In genomic region chr7:5021197-5021596, GRCm38 (mm10) we compare ENCODE assay signal across 9 mouse cellular contexts. TPM values are rescaled to one million over a fixed set of nuclear protein-coding genes. Genes with fewer than 3 reads are reported as not detected.
DNase-seq lines count a peak whose midpoint lies in the region; ATAC-seq and TF ChIP-seq lines count a peak whose summit lies in the region.
"Had no signal": no experiment of that assay in that cellular context is flagged by ENCODE, and none has a peak within 500 bp of the region (broad histone marks: within the 10 kb centered on the region; RNA-seq: fewer than 3 reads in every experiment).

No protein-coding gene starts in this region.

- H3K27me3 ChIP-seq in lung, embryonic 14.5 days (ENCODE audit: insufficient read depth, low read length) = no peaks in the 10 kb centered on the region
- no peaks in the 10 kb centered on the region for H3K27me3 ChIP-seq in embryonic facial prominence, embryonic 14.5 days (replicated peaks; ENCODE audit: control insufficient read depth, insufficient read depth, low read length)
- H3K27me3 ChIP-seq in intestine, postnatal 0 days (replicated peaks; ENCODE audit: control insufficient read depth, insufficient read depth, low read length) = no peaks in the 10 kb centered on the region
- H3K27me3 ChIP-seq in neural tube, embryonic 15.5 days (replicated peaks) = no peaks in the 10 kb centered on the region

- H3K4me1 ChIP-seq in lung, embryonic 14.5 days (ENCODE audit: insufficient read depth) = no peaks in the 10 kb centered on the region
- H3K4me1 ChIP-seq in lung, adult 2 months (ENCODE audit: control insufficient read depth, insufficient read depth, low read length) = peaks cover 6% of the 10 kb centered on the region
- peaks cover 8% of the 10 kb centered on the region; the same call in 1 of the 2 replicates for H3K4me1 ChIP-seq in embryonic facial prominence, embryonic 14.5 days (ENCODE audit: control insufficient read depth, insufficient read depth, low read length)
- H3K4me1 ChIP-seq in intestine, postnatal 0 days (replicated peaks; ENCODE audit: control insufficient read depth, insufficient read depth, low read length) = no peaks in the 10 kb centered on the region; the same call in 1 of the 2 replicates
- H3K4me1 ChIP-seq in neural tube, embryonic 15.5 days = peaks cover 34% of the 10 kb centered on the region

- TF ChIP-seq CTCF in lung, embryonic 14.5 days (IDR thresholded peaks at IDR 0.05; ENCODE audit: low read depth) = no peak
- no peak for TF ChIP-seq CTCF in lung, adult 2 months (IDR thresholded peaks at IDR 0.05; ENCODE audit: insufficient read depth, low read length)
- no peak for TF ChIP-seq CTCF in intestine, postnatal 0 days (IDR thresholded peaks at IDR 0.05; ENCODE audit: low read depth)

- WGBS in lung, embryonic 14.5 days = 45% methylated on average over 5 of the region's 5 CpGs
- 36% methylated on average over 5 of the region's 5 CpGs for WGBS in lung, adult 2 months
- WGBS in embryonic facial prominence, embryonic 14.5 days = 46% methylated on average over 5 of the region's 5 CpGs
- WGBS in intestine, postnatal 0 days = 41% methylated on average over 5 of the region's 5 CpGs
- WGBS in neural tube, embryonic 15.5 days = 46% methylated on average over 5 of the region's 5 CpGs

- 0 out of 2 replicates have a peak overlapping the region, but pooled peaks have one; percentile 96 for H3K27ac ChIP-seq in lung, embryonic 14.5 days (ENCODE audit: low read depth)
- H3K27ac ChIP-seq in embryonic facial prominence, embryonic 14.5 days (replicated peaks; ENCODE audit: low read depth, low read length) = peak overlapping the region; percentile 93
- H3K27ac ChIP-seq in intestine, postnatal 0 days (ENCODE audit: low read depth, low read length) = peak overlapping the region; percentile 95
- H3K27ac ChIP-seq in neural tube, embryonic 15.5 days (replicated peaks) = peak overlapping the region; percentile 94

- DNase-seq in lung, embryonic 14.5 days = no peak
- DNase-seq in lung, adult 2 months = no peak
- no peak for DNase-seq in embryonic facial prominence, embryonic 14.5 days (ENCODE audit: low spot score)
- no peak for DNase-seq in gastrocnemius, postnatal 4 days (ENCODE audit: low spot score in 2 of 2)
- no peak for DNase-seq in kidney, postnatal 25 days

- H3K4me2 ChIP-seq in lung, embryonic 14.5 days = peak overlapping the region; percentile 70
- H3K4me2 ChIP-seq in embryonic facial prominence, embryonic 14.5 days (ENCODE audit: low read depth, low read length) = peak overlapping the region; percentile 84
- H3K4me2 ChIP-seq in intestine, postnatal 0 days (replicated peaks; ENCODE audit: low read depth) = peak overlapping the region; percentile 75
- peak overlapping the region; percentile 82 for H3K4me2 ChIP-seq in neural tube, embryonic 15.5 days

- no peaks in the 10 kb centered on the region for H3K9me3 ChIP-seq in lung, embryonic 14.5 days (ENCODE audit: low read depth, low read length)
- H3K9me3 ChIP-seq in embryonic facial prominence, embryonic 14.5 days (ENCODE audit: control insufficient read depth, low read length) = no peaks in the 10 kb centered on the region
- H3K9me3 ChIP-seq in intestine, postnatal 0 days (ENCODE audit: control insufficient read depth) = no peaks in the 10 kb centered on the region
- H3K9me3 ChIP-seq in neural tube, embryonic 15.5 days (replicated peaks) = no peaks in the 10 kb centered on the region

- no peak for ATAC-seq in lung, embryonic 14.5 days (ENCODE audit: insufficient read depth)
- no peak for ATAC-seq in embryonic facial prominence, embryonic 14.5 days (ENCODE audit: low read depth)
- no peak for ATAC-seq in intestine, postnatal 0 days
- no peak for ATAC-seq in neural tube, embryonic 15.5 days (ENCODE audit: low FRiP score)
- ATAC-seq in erythroid progenitor cell, adult 5-6 weeks (replicated peaks; ENCODE audit: low FRiP score, poor library complexity, severe bottlenecking) = no peak

- H3K9ac ChIP-seq in lung, embryonic 14.5 days = peak overlapping the region; percentile 92
- peak overlapping the region; percentile 94 for H3K9ac ChIP-seq in embryonic facial prominence, embryonic 14.5 days (ENCODE audit: low read depth, low read length)
- peak overlapping the region; percentile 96 for H3K9ac ChIP-seq in intestine, postnatal 0 days (ENCODE audit: low read depth, low read length)
- H3K9ac ChIP-seq in neural tube, embryonic 15.5 days (replicated peaks) = peak overlapping the region; percentile 97

- TF ChIP-seq POLR2A in lung, adult 2 months (IDR thresholded peaks at IDR 0.05; ENCODE audit: borderline replicate concordance, extremely low read depth, low read depth, low read length) = no peak

- H3K36me3 ChIP-seq in lung, embryonic 14.5 days (ENCODE audit: insufficient read depth) = peaks cover 45% of the 10 kb centered on the region
- peaks cover 50% of the 10 kb centered on the region for H3K36me3 ChIP-seq in embryonic facial prominence, embryonic 14.5 days (ENCODE audit: control insufficient read depth, insufficient read depth, low read length)
- H3K36me3 ChIP-seq in intestine, postnatal 0 days (ENCODE audit: control insufficient read depth, insufficient read depth) = peaks cover 22% of the 10 kb centered on the region; the same call in 1 of the 2 replicates
- peaks cover 25% of the 10 kb centered on the region for H3K36me3 ChIP-seq in neural tube, embryonic 15.5 days

- peak overlapping the region; percentile 73 for H3K4me3 ChIP-seq in lung, embryonic 14.5 days (ENCODE audit: low read depth, low read length)
- no peak overlapping the region for H3K4me3 ChIP-seq in lung, adult 2 months (replicated peaks; ENCODE audit: extremely low read depth, low read depth, low read length)
- H3K4me3 ChIP-seq in embryonic facial prominence, embryonic 14.5 days (ENCODE audit: low read depth, low read length) = peak overlapping the region; percentile 92
- peak overlapping the region; percentile 88 for H3K4me3 ChIP-seq in intestine, postnatal 0 days (ENCODE audit: low read depth, low read length)
- peak overlapping the region; percentile 84 for H3K4me3 ChIP-seq in neural tube, embryonic 15.5 days (replicated peaks)

RNA-seq across cellular contexts. Expression of gene Ccdc106, which starts 0.8 kb away (rescaled TPM):
- polyA plus RNA-seq in lung, embryonic 14.5 days (2014; fragmentation: Nextera tagmentation; extraction: Ambion mirVana) = 5.6 and 6.0 TPM in 2 replicates
- polyA plus RNA-seq in lung, adult 2 months (2012; rRNA removed) = 0.90 and 0.97 TPM in 2 replicates
- polyA plus RNA-seq in embryonic facial prominence, embryonic 14.5 days (2014; fragmentation: Nextera tagmentation; extraction: Ambion mirVana) = 21.6 and 30.7 TPM in 2 replicates
- 8.3 and 8.8 TPM in 2 replicates for polyA plus RNA-seq in intestine, postnatal 0 days (2015; fragmentation: Nextera tagmentation; extraction: Ambion mirVana)
- 60.0 and 75.7 TPM in 2 replicates for polyA plus RNA-seq in neural tube, embryonic 15.5 days (2015; fragmentation: Nextera tagmentation; extraction: Ambion mirVana)
- total RNA-seq in erythroid progenitor cell, adult 5-6 weeks (2015; ENCODE audit: low replicate concordance) = not detected in 2 replicates
- total RNA-seq in erythroid progenitor cell, adult 5-6 weeks (2017; ENCODE audit: low replicate concordance) = not detected in 2 replicates
- under 1 TPM; 0.80 to 0.91 TPM for total RNA-seq in gastrocnemius, postnatal 4 days (2021)

RNA-seq across cellular contexts. Expression of gene Zfp865, which starts 1.0 kb away (rescaled TPM):
- 7.4 TPM in 2 replicates for polyA plus RNA-seq in lung, embryonic 14.5 days (2014; fragmentation: Nextera tagmentation; extraction: Ambion mirVana)
- 43.2 and 47.9 TPM in 2 replicates for polyA plus RNA-seq in lung, adult 2 months (2012; rRNA removed)
- 5.3 and 5.8 TPM in 2 replicates for polyA plus RNA-seq in embryonic facial prominence, embryonic 14.5 days (2014; fragmentation: Nextera tagmentation; extraction: Ambion mirVana)
- 2.3 and 2.6 TPM in 2 replicates for polyA plus RNA-seq in intestine, postnatal 0 days (2015; fragmentation: Nextera tagmentation; extraction: Ambion mirVana)
- 6.4 and 7.0 TPM in 2 replicates for polyA plus RNA-seq in neural tube, embryonic 15.5 days (2015; fragmentation: Nextera tagmentation; extraction: Ambion mirVana)
- total RNA-seq in erythroid progenitor cell, adult 5-6 weeks (2015; ENCODE audit: low replicate concordance) = 9.0 and 9.2 TPM in 2 replicates
- total RNA-seq in erythroid progenitor cell, adult 5-6 weeks (2017; ENCODE audit: low replicate concordance) = 6.3 and 7.6 TPM in 2 replicates
- total RNA-seq in gastrocnemius, postnatal 4 days (2021) = 10 to 100 TPM; 24.5 to 27.4 TPM

RNA-seq across cellular contexts. Expression of gene Gm44973, which starts 5.9 kb away (rescaled TPM):
- 0.74 TPM in 1 of 2 replicates, not detected in the other for polyA plus RNA-seq in lung, embryonic 14.5 days (2014; fragmentation: Nextera tagmentation; extraction: Ambion mirVana)
- polyA plus RNA-seq in lung, adult 2 months (2012; rRNA removed) = not detected in 2 replicates
- polyA plus RNA-seq in embryonic facial prominence, embryonic 14.5 days (2014; fragmentation: Nextera tagmentation; extraction: Ambion mirVana) = 1.5 TPM in 1 of 2 replicates, not detected in the other
- 4.4 and 4.7 TPM in 2 replicates for polyA plus RNA-seq in intestine, postnatal 0 days (2015; fragmentation: Nextera tagmentation; extraction: Ambion mirVana)
- polyA plus RNA-seq in neural tube, embryonic 15.5 days (2015; fragmentation: Nextera tagmentation; extraction: Ambion mirVana) = 0.15 and 1.4 TPM in 2 replicates
- 5.0 TPM in 1 of 2 replicates, not detected in the other for total RNA-seq in erythroid progenitor cell, adult 5-6 weeks (2015; ENCODE audit: low replicate concordance)
- 1.4 TPM in 1 of 2 replicates, not detected in the other for total RNA-seq in erythroid progenitor cell, adult 5-6 weeks (2017; ENCODE audit: low replicate concordance)
- not detected for total RNA-seq in gastrocnemius, postnatal 4 days (2021)
- polyA plus RNA-seq: large intestine, adult 2 months had no signal

RNA-seq across cellular contexts. Expression of gene Fiz1, which starts 6.7 kb away (rescaled TPM):
- 41.9 and 46.4 TPM in 2 replicates for polyA plus RNA-seq in lung, embryonic 14.5 days (2014; fragmentation: Nextera tagmentation; extraction: Ambion mirVana)
- polyA plus RNA-seq in lung, adult 2 months (2012; rRNA removed) = 32.2 and 33.9 TPM in 2 replicates
- polyA plus RNA-seq in embryonic facial prominence, embryonic 14.5 days (2014; fragmentation: Nextera tagmentation; extraction: Ambion mirVana) = 31.1 and 32.8 TPM in 2 replicates
- polyA plus RNA-seq in intestine, postnatal 0 days (2015; fragmentation: Nextera tagmentation; extraction: Ambion mirVana) = 15.5 and 16.1 TPM in 2 replicates
- polyA plus RNA-seq in neural tube, embryonic 15.5 days (2015; fragmentation: Nextera tagmentation; extraction: Ambion mirVana) = 37.0 TPM in 2 replicates
- total RNA-seq in erythroid progenitor cell, adult 5-6 weeks (2015; ENCODE audit: low replicate concordance) = 11.9 and 14.7 TPM in 2 replicates
- 5.6 and 9.1 TPM in 2 replicates for total RNA-seq in erythroid progenitor cell, adult 5-6 weeks (2017; ENCODE audit: low replicate concordance)
- 10 to 100 TPM; 25.5 to 28.9 TPM for total RNA-seq in gastrocnemius, postnatal 4 days (2021)

RNA-seq across cellular contexts. Expression of gene Zfp524, which starts 7.0 kb away (rescaled TPM):
- polyA plus RNA-seq in lung, embryonic 14.5 days (2014; fragmentation: Nextera tagmentation; extraction: Ambion mirVana) = 13.6 and 13.8 TPM in 2 replicates
- 37.0 and 43.5 TPM in 2 replicates for polyA plus RNA-seq in lung, adult 2 months (2012; rRNA removed)
- polyA plus RNA-seq in embryonic facial prominence, embryonic 14.5 days (2014; fragmentation: Nextera tagmentation; extraction: Ambion mirVana) = 14.5 and 16.5 TPM in 2 replicates
- 21.9 and 22.6 TPM in 2 replicates for polyA plus RNA-seq in intestine, postnatal 0 days (2015; fragmentation: Nextera tagmentation; extraction: Ambion mirVana)
- polyA plus RNA-seq in neural tube, embryonic 15.5 days (2015; fragmentation: Nextera tagmentation; extraction: Ambion mirVana) = 7.3 and 9.9 TPM in 2 replicates
- total RNA-seq in erythroid progenitor cell, adult 5-6 weeks (2015; ENCODE audit: low replicate concordance) = 4.7 and 16.3 TPM in 2 replicates
- total RNA-seq in erythroid progenitor cell, adult 5-6 weeks (2017; ENCODE audit: low replicate concordance) = 0.64 and 3.2 TPM in 2 replicates
- total RNA-seq in gastrocnemius, postnatal 4 days (2021) = 1 to 10 TPM; 9.0 to 9.6 TPM
